Mouse (Mus musculus) heart, adult 2 months (tissue): ENCODE data around the gene Ubn2. TPM values are rescaled to one million over a fixed set of nuclear protein-coding genes. Genes with fewer than 3 reads are reported as not detected.

Experiments used
- DNase-seq, 2 experiments: peaks; one replicate each; pipeline ENCODE4 v3.0.0; 2021
- H3K27ac ChIP-seq: fragments of 200-600 bp; 2 replicates; pipeline ENCODE4 v1.8.1; 2022
- H3K27me3 ChIP-seq: fragments of 200-500 bp; 2 replicates; pipeline ENCODE4 v1.6.1; 2012; ENCODE audit warnings: mild to moderate bottlenecking, low read length, inconsistent platforms, mixed read lengths; ENCODE audit not compliant: control insufficient read depth, insufficient read depth
- H3K36me3 ChIP-seq: fragments of 200-500 bp; 2 replicates; pipeline ENCODE4 v1.6.1; 2012; ENCODE audit warnings: low read length, inconsistent platforms; ENCODE audit not compliant: control insufficient read depth, insufficient read depth
- H3K4me1 ChIP-seq: fragments of 200-500 bp; 2 replicates; pipeline ENCODE4 v1.6.1; 2011; ENCODE audit warnings: low read length; ENCODE audit not compliant: control insufficient read depth, insufficient read depth
- H3K4me3 ChIP-seq: fragments of 200-600 bp; 2 replicates; pipeline ENCODE4 v1.8.1; 2022
- H3K79me2 ChIP-seq: fragments of 200-500 bp; replicated peaks from 2 replicates; pipeline ENCODE4 v1.6.1; 2012; ENCODE audit warnings: mild to moderate bottlenecking, inconsistent platforms, low read length, moderate library complexity, mixed read lengths; ENCODE audit not compliant: control insufficient read depth, insufficient read depth
- H3K9ac ChIP-seq: fragments of 200-500 bp; 2 replicates; pipeline ENCODE4 v1.6.1; 2012; ENCODE audit warnings: low read depth, mild to moderate bottlenecking, control low read depth, inconsistent platforms, low read length, mixed read lengths
- CTCF ChIP-seq: fragments of 200-600 bp; IDR thresholded peaks from 2 replicates; pipeline ENCODE4 v1.8.1; 2022; ENCODE audit warnings: antibody characterized with exemption, mild to moderate bottlenecking, moderate library complexity
- EP300 ChIP-seq: fragments of 200-500 bp; IDR thresholded peaks from 2 replicates; pipeline ENCODE4 v1.6.1; 2011; ENCODE audit warnings: low read depth, low read length, control low read depth; ENCODE audit not compliant: insufficient read depth
- POLR2A ChIP-seq: fragments of 200-500 bp; IDR thresholded peaks from 2 replicates; pipeline ENCODE4 v1.6.1; 2011; ENCODE audit warnings: mild to moderate bottlenecking, low read depth, low read length, control low read depth; ENCODE audit not compliant: insufficient read depth
- WGBS: fragments of 180-500 bp; shearing (Covaris S2); methylation state at CpG from one replicate; pipeline ENCODE4 v1.1.7; 2018; 5-methylcytosine and 5-hydroxymethylcytosine counted together
- intact Hi-C: fragments of 180-260 bp; cut with DNase I; formaldehyde crosslinking; loops from one replicate; pipeline ENCODE4 v1.15.1; 2025
- polyA plus RNA-seq: library from polyadenylated mRNA; depleted of rRNA; stranded (reverse); fragments of >200 nt; gene quantifications from 2 replicates; pipeline ENCODE4 v1.2.3, GENCODE M21; 2012
- total RNA-seq, 2 experiments: library from RNA; stranded (reverse); gene quantifications; 2 replicates each; pipeline ENCODE4 v1.2.3; 2021

The Ubn2 gene
- total and polyA plus RNA-seq, 3 experiments, result 5.1 to 24.7 (median 23.2) TPM

- H3K79me2 ChIP-seq, result no peaks in the 10 kb centered on the region
- DNase-seq, result no peak
- intact Hi-C loops, result no loop called here
- no peak overlapping the region for H3K9ac ChIP-seq
- H3K4me1 ChIP-seq, result no peaks in the 10 kb centered on the region
- TF ChIP-seq POLR2A (no peak), CTCF (no peak), EP300 (no peak)
- WGBS, result 67% methylated on average over 4 of the region's 4 CpGs
- no peak overlapping the region for H3K4me3 ChIP-seq
- peaks cover 2% of the 10 kb centered on the region; the same call in 1 of the 2 replicates for H3K36me3 ChIP-seq
- H3K27ac ChIP-seq, result no peak overlapping the region
- no peaks in the 10 kb centered on the region for H3K27me3 ChIP-seq
Measured at GRCm38 (mm10) chr6:38495641-38496040, 61.9 kb downstream of the Ubn2 start.

- no peak overlapping the region for H3K4me3 ChIP-seq
- no peak overlapping the region for H3K9ac ChIP-seq
- DNase-seq, result no peak
- WGBS, result 93% methylated on average over 1 of the region's 1 CpGs
- no peaks in the 10 kb centered on the region for H3K79me2 ChIP-seq
- no peaks in the 10 kb centered on the region; the same call in none of the 2 replicates for H3K36me3 ChIP-seq
- TF ChIP-seq CTCF (no peak), EP300 (no peak), POLR2A (no peak)
- no peaks in the 10 kb centered on the region for H3K27me3 ChIP-seq
- no peak overlapping the region for H3K27ac ChIP-seq
- intact Hi-C loops, result no loop called here
- no peaks in the 10 kb centered on the region for H3K4me1 ChIP-seq
Measured at GRCm38 (mm10) chr6:38512096-38512495, 78.3 kb downstream of the Ubn2 start.

GRCm38 (mm10) chr6:38512830-38513229, 79.1 kb downstream of the Ubn2 start:
- TF ChIP-seq CTCF (no peak), EP300 (no peak), POLR2A (no peak)
- Histone ChIP-seq H3K27me3 (no peaks in the 10 kb centered on the region), H3K4me1 (no peaks in the 10 kb centered on the region), H3K36me3 (no peaks in the 10 kb centered on the region; the same call in none of the 2 replicates), H3K27ac (no peak overlapping the region), H3K4me3 (no peak overlapping the region), H3K9ac (no peak overlapping the region), H3K79me2 (no peaks in the 10 kb centered on the region)
- DNase-seq, result no peak
- intact Hi-C loops, result no loop called here

GRCm38 (mm10) chr6:38515201-38515600, 81.5 kb downstream of the Ubn2 start:
- no peaks in the 10 kb centered on the region; the same call in none of the 2 replicates for H3K36me3 ChIP-seq
- intact Hi-C loops, result no loop called here
- H3K27me3 ChIP-seq, result no peaks in the 10 kb centered on the region
- no peak overlapping the region for H3K4me3 ChIP-seq
- DNase-seq, result no peak
- H3K79me2 ChIP-seq, result no peaks in the 10 kb centered on the region
- no peak overlapping the region for H3K9ac ChIP-seq
- WGBS, result 73% methylated on average over 4 of the region's 4 CpGs
- no peak overlapping the region for H3K27ac ChIP-seq
- no peaks in the 10 kb centered on the region for H3K4me1 ChIP-seq
- no peak for TF ChIP-seq EP300
- no peak for TF ChIP-seq CTCF
- no peak for TF ChIP-seq POLR2A

- no peak for DNase-seq
- intact Hi-C loops, result loop anchor here (10.0 kb wide), 1 partner anchor 59 kb away; no protein-coding TSS in a partner anchor
- Histone ChIP-seq H3K27ac (no peak overlapping the region), H3K9ac (no peak overlapping the region), H3K79me2 (no peaks in the 10 kb centered on the region), H3K4me3 (no peak overlapping the region), H3K27me3 (no peaks in the 10 kb centered on the region), H3K4me1 (no peaks in the 10 kb centered on the region), H3K36me3 (no peaks in the 10 kb centered on the region)
- TF ChIP-seq EP300 (no peak), CTCF (no peak), POLR2A (no peak)
- 26% methylated on average over 8 of the region's 8 CpGs for whole genome bisulfite sequencing
Measured at GRCm38 (mm10) chr6:38523851-38524250, 90.1 kb downstream of the Ubn2 start.

- intact Hi-C loops, result loop anchor here (1.0 to 10.0 kb wide), 3 partner anchors 39 to 343 kb away; partner anchors contain the start of genes Hipk2, Tbxas1 and Zc3hav1
- H3K79me2 ChIP-seq, result no peaks in the 10 kb centered on the region
- TF ChIP-seq CTCF, result peak; percentile 84
- TF ChIP-seq POLR2A, result no peak
- no peak for TF ChIP-seq EP300
- no peaks in the 10 kb centered on the region for H3K27me3 ChIP-seq
- H3K36me3 ChIP-seq, result no peaks in the 10 kb centered on the region
- peaks cover 2% of the 10 kb centered on the region; the same call in 1 of the 2 replicates for H3K4me1 ChIP-seq
- DNase-seq, result peak in 1 of 2 experiments; percentile 19
- H3K9ac ChIP-seq, result no peak overlapping the region
- H3K4me3 ChIP-seq, result no peak overlapping the region
- WGBS, result 47% methylated on average over 5 of the region's 5 CpGs
- no peak overlapping the region for H3K27ac ChIP-seq
Measured at GRCm38 (mm10) chr6:38531211-38531820, 97.6 kb downstream of the Ubn2 start.
